Mouse (Mus musculus): Measurements from ENCODE around the gene Ccdc71.

DNA sequence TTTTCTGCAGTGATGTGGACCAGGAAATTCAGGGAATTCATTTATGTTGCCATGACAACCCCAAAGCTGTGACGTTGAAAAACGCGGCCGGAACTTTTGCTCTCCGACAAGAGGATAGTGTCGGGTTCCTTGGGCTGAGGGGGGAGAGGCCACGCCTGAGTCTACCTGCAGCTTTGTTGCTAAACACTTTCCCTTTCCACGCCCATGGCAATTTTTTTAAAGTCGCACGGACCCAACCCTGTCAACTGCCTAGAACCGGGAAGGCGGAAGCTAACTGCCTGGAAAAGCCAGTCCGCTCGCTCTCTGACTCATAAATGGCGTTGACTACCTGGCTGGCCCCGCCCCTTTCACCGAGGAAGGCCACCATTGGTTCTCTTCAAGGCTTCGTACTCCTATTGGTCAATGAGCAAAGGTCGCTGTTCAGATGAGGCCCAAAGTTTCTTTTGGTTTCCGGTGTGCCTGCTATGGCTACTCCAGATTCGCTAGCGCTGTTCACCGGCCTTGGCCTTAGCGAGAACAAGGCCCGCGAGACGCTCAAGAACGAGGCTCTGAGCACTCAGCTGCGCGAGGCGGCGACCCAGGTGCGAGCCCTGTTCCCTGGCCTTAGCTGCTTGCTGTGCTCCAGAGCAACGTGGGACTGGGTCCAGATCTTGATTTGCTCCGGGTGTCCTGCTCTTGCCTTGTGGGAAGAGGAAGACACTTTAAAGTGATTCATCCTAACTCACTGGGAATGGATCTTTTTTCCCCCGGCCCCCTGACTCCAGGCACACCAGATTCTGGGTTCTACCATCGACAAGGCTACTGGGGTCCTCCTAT lies 47.5 kb downstream of the Ccdc71 start, which contains the start of gene Qars:
- TF ChIP-seq POLR2A (IDR thresholded peaks at IDR 0.05; ENCODE audit: low read depth, low read length): peak; percentile 49
- no peak for TF ChIP-seq CTCF (conservative IDR thresholded peaks at IDR 0.05; ENCODE audit: insufficient read depth, insufficient read length, low read depth, low read length)

Data from kidney, adult 2 months (tissue).